Mouse (Mus musculus) liver, embryonic 14.5 days (tissue): Measurements from ENCODE around the gene Specc1l.

ENCODE experiments used
- CTCF ChIP-seq: IDR thresholded peaks from 2 replicates; pipeline ENCODE4 v1.5.1; 2016; ENCODE audit warnings: antibody characterized with exemption, low read depth, control low read depth
- EP300 ChIP-seq: IDR thresholded peaks from 2 replicates; pipeline ENCODE4 v1.6.1; 2016; ENCODE audit warnings: antibody characterized with exemption, low read depth

DNA sequence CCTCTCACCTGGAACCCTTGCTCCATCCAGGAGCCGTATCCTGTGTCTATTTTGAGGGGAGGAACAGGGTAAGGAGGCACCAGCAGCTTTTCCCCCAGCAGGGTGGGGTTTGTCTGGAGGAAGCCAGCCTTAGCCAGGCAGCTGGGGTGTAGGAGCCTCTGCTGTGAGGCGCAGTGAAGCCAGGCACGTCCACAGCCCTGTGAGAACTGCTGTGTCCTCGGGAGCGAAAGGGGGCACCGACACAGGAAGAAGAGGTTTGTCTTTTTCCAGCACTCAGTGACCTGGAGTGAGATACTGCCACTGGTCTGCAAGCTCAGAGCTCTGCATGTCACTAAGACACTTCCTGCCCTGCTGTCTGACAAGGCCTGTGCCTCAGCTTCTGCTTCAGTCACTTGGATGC lies 92.5 kb downstream of the Specc1l start:
- TF ChIP-seq CTCF, result no peak
- TF ChIP-seq EP300, result no peak
